Mouse (Mus musculus) CD4-positive, CD25-positive, alpha-beta regulatory T cell, adult 4 months (primary cell): ENCODE data around the gene H2-Q6. TPM values are rescaled to one million over a fixed set of nuclear protein-coding genes. Genes with fewer than 3 reads are reported as not detected.
"Not testable (repeated sequence)": the region's sequence is repeated elsewhere in the genome, so short reads cannot be mapped to it uniquely, and the experiment has no call there.

ENCODE experiments used
- ATAC-seq: one replicate; pipeline ENCODE4 v1.8.0; 2017
- polyA plus RNA-seq, 2 experiments: library from polyadenylated mRNA; unstranded; fragments of 100-300 nt; shearing (Covaris generic); gene quantifications; one replicate each; pipeline ENCODE4 v1.2.1; 2017

The H2-Q6 gene
- 100 to 1,000 TPM; 488 to 605 TPM for polyA plus RNA-seq

DNA sequence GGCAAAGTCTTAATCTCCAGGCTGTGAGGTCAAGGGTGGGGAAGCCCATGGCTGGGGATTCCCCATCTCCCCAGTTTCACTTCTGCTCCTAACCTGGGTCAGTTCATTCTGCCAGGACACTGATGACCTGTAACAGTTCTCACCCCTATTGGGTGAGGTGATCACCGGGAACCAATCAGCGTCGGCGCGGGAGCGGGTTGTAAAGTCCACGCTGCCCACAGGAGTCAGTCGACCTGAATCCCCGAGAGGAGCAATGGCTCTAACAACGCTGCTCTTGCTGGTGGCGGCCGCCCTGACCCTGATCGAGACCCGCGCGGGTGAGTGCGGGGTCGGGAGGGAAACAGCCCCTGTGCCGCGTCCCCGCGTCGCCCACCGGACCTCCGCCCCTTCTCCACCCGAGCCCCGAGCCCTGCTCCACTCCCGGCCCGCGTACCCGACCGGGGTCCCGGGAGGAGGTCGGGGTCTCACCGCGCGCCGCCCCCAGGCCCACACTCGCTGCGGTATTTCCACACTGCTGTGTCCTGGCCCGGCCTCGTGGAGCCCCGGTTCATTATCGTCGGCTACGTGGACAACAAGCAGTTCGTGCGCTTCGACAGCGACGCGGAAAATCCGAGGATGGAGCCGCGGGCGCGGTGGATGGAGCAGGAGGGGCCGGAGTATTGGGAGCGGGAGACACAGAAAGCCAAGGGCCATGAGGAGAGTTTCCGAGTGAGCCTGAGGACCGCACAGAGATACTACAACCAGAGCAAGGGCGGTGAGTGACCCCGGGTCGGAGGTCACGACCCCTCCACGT lies at the start of gene H2-Q6:
TSS of gene H2-Q6 (plus strand) at position 227 of the 793 bp plus-strand sequence.
- ATAC-seq, result peak; percentile 92

DNA sequence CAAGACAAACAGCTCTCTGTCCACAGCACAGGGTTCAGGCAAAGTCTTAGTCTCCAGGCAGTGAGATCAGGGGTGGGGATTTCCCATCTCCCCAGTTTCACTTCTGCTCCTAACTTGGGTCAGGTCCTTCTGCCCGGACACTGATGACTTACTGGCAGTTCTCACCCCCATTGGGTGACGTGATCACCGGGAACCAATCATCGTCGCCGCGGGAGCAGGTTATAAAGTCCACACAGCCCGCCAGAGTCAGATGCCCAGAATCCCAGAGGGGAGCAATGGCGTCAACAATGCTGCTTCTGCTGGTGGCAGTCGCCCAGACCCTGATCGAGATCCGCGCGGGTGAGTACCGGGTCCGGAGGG lies 45.3 kb upstream of the H2-Q6 start, which contains the start of gene H2-Q4:
TSS of gene H2-Q4 (plus strand) at position 249 of the 360 bp plus-strand sequence.
- peak; percentile 93 for ATAC-seq

DNA sequence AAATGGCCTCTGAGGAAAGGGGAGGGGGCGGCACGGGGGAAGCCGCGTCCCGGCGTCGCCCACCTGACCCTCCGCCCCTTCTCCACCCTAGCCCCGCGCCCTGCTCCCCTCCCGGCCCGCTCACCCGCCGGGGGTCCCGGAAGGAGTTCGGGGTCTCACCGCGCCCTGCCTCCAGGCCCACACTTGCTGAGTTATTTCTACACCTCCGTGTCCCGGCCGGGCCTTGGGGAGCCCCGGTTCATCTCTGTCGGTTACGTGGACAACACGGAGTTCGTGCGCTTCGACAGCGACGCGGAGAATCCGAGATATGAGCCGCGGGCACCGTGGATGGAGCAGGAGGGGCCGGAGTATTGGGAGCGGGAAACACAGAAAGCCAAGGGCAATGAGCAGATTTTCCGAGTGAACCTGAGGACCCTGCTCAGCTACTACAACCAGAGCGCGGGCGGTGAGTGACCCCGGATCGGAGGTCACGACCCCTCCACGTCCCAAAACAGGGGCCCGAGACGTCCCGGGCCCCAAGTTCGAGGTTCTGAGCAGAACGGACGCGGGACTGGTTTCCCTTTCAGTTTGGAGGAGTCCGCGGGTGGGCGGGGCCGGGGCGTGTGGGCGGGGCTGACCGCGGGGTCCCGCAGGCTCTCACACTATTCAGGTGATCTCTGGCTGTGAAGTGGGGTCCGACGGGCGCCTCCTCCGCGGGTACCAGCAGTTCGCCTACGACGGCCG lies 44.8 kb upstream of the H2-Q6 start:
- ATAC-seq, result peak; percentile 29

DNA sequence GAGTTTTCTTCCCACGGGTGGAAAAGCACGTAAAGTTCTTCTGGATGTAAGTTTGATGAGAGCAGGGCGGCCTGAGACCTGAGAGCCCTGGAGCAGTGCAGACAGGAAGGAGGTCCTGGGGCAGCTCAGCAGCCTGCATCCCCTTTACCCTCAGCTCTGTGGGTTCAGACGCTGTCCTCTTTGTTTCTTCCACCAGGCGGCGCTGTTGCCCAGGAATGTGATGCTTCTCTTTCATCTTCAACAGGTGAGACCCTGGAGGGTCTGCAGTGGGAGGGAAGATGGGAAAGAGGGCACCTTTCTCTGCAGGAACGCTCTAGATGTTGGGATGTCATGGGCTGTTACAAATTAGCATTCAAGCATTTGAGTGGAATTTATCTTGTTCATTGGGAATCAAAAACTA lies 34.9 kb upstream of the H2-Q6 start:
- ATAC-seq, result not testable (repeated sequence)

DNA sequence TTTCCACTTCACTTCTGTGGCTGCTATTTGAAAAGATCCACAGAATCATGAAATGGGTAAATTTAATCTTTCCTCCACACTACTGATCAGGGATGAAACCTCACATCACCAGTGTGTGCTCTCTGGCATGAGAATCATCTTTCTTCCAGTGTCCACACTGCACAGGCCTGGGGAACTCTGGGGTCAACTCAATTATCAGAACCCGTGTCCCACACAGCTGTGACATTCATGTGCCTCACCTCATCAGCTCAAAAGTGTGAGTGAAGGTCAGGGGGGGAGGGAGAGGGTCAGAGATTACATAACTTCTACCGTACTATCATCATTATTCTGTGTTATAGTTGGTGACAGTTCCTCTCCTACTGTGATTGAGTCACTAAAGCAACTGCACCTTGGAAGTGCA lies 32.0 kb upstream of the H2-Q6 start:
- not testable (repeated sequence) for ATAC-seq

DNA sequence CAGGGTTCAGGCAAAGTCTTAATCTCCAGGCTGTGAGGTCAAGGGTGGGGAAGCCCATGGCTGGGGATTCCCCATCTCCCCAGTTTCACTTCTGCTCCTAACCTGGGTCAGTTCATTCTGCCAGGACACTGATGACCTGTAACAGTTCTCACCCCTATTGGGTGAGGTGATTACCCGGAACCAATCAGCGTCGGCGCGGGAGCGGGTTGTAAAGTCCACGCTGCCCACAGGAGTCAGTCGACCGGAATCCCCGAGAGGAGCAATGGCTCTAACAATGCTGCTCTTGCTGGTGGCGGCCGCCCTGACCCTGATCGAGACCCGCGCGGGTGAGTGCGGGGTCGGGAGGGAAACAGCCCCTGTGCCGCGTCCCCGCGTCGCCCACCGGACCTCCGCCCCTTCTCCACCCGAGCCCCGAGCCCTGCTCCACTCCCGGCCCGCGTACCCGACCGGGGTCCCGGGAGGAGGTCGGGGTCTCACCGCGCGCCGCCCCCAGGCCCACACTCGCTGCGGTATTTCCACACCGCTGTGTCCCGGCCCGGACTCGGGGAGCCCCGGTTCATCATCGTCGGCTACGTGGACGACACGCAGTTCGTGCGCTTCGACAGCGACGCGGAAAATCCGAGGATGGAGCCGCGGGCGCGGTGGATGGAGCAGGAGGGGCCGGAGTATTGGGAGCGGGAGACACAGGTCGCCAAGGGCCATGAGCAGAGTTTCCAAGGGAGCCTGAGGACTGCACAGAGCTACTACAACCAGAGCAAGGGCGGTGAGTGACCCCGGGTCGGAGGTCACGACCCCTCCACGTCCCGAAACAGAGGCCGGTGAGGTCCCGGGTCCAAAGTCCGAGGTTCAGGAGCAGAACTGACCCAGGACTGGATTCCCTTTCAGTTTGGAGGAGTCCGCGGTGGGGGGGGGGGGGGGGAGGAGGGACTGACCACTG lies 30.5 kb upstream of the H2-Q6 start:
- ATAC-seq, result peak; percentile 96

DNA sequence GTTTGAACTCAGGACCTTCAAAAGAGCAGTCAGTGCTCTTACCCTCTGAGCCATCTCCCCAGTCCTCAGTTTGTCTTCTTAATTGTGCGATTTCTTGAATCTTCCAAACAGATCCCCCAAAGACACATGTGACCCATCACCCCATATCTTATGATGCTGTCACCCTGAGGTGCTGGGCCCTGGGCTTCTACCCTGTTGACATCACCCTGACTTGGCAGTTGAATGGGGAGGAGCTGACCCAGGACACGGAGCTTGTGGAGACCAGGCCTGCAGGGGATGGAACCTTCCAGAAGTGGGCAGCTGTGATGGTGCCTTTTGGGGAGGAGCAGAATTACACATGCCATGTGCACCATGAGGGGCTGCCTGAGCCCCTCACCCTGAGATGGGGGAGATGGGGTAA lies 27.7 kb upstream of the H2-Q6 start:
- ATAC-seq, result not testable (repeated sequence)

DNA sequence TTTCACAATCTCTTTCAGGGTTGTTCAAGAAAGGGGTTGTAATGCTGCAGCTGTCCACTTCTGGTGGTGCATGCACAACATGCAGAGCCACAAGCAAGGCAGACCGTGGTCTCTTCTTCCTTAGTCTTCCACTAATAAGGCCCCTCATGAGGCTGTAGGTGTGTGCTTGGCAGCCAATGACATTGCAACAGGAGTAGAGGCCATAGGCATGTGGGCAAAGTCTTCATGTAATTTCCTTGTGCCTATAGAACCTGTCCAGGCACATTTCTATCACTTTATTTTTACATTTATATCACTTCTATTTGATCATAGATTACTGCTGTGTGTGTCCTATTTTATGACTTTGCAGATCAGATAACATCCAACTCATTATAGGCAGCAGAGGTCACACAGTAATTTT lies 11.6 kb upstream of the H2-Q6 start:
- ATAC-seq, result not testable (repeated sequence)

DNA sequence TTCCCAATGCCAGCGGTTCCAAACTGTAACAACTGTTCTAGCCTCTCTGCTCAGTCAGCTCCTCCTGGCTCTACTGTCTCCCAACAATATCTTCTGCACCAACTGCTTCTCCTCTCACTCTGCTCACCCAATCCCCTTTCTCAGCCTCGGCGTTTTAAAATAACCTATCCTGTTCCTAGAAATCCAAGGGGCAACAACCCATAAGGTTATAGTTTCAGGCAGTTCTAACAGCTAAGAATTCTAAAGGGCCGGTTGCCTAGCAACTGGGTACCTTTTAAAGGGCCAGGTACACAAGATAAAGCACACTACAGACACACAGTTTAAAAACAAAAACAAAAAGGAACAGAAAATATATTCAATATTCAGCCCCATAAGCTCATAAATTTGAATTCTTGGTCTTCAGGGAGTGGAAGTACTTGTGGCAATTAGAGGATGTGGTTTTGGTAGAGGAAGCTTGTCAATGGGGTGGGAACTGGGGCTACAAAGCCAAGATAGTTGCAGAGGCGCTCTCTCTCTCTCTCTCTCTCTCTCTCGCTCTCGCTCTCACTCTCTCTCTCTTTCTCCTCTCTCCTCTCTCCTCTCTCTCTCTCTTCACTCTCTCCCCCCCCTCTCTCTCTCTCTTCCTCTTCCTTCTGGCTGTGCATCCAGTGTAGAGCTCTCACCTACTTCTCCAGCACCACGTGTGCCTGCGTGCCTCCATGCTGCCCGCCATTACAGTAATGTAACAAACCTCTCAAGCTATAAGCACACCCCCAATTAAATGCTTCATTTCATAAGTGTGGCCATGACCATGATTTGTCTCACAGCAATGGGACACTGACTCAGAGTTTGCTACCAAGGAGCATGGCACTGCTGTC lies 9.1 kb upstream of the H2-Q6 start:
- ATAC-seq, result peak; percentile 94

DNA sequence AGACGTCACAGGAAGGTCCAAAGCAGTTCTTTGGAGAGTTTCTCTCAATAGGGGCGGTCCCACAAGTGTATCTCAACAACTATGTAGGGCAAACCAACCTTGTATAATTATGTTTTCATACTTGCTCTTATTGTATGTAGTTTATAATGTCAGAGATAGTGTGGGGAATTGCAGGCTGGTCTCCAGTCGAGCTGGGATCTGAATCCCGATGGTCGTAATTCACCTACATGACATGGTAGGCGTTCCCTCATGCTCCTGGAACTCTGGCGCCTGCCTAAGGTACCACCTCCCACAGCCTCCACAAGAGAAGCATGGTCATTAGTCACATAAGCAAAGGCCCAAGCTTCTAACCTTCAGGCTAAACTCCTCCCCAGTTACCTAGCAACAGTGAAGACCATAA lies 5.9 kb upstream of the H2-Q6 start:
- no peak for ATAC-seq

DNA sequence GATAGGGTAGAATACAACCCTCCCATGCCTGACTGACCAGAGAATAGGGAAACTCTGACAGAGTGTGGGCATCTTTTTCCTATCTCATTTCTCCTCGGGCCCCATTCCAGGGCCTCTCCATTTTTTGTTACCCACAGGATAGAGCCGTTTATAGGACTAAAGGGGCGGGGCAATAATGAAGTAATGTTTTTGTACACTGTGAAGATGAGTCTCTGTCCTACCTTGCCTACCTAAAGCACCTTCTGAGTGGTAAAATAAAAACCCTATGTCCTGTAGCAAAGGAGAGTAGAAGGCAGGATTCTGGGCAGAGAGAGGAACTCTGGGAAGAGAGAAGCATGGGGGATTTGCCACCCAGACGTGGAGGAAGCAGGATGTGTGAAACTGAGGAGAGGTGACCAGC lies 5.1 kb upstream of the H2-Q6 start:
- not testable (repeated sequence) for ATAC-seq

DNA sequence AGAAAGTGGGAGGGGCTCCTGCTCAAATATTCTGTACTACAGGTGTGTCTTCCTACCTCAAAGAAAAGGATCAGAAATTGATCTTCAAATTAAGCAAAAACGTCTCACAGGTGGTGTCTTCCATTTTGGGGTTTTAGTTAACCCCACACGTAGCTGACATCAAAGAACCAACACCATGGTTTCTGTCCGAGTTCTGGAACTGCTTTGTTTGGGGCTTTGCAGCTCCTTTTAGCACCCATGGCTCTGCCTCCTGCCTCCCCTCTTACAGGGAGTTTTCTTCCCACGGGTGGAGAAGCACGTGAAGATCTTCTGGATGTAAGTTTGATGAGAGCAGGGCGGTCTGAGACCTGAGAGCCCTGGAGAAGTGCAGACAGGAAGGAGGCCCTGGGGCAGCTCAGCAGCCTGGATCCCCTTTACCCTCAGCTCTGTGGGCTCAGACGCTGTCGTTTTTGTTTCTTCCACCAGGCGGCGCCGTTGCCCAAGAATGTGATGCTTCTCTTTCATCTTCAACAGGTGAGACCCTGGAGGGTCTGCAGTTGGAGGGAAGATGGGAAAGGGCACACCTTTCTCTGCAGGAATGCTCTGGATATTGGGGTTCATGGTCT lies 4.3 kb upstream of the H2-Q6 start:
- ATAC-seq, result not testable (repeated sequence)

DNA sequence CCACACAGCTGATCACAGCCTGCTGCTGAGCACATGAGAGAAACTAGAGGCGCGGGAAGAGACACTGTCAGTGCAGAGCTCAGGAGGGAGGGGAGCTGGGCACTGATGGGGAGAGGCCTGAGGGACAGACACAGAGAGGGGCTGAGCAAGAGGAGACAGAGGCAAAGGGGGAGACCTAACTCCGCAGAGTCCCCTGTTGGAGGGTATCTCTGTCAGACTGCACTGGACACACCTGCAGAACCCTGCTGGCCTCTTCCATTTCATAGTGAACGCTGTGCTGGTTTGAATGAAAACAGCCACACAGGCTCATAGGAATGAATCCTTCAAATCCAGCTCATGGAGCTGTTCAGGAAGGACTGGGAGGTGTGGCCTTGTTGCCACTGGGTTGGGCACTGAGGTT lies 3.3 kb upstream of the H2-Q6 start:
- ATAC-seq, result not testable (repeated sequence)

DNA sequence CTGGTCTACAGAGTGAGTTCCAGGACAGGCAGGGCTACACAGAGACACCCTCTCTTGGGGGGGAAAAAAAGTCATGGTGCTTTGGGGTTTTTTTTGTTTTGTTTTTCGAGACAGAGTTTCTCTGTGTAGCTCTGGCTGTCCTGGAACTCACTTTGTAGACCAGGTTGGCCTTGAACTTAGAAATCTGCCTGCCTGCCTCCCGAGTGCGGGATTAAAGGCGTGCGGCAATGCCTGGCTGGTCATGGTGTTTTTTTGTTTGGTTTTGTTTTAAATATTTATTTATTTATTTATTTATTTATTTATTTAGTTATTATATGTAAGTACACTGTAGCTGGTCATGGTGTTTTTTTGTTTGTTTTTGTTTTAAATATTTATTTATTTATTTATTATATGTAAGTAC lies 2.3 kb upstream of the H2-Q6 start:
- not testable (repeated sequence) for ATAC-seq

DNA sequence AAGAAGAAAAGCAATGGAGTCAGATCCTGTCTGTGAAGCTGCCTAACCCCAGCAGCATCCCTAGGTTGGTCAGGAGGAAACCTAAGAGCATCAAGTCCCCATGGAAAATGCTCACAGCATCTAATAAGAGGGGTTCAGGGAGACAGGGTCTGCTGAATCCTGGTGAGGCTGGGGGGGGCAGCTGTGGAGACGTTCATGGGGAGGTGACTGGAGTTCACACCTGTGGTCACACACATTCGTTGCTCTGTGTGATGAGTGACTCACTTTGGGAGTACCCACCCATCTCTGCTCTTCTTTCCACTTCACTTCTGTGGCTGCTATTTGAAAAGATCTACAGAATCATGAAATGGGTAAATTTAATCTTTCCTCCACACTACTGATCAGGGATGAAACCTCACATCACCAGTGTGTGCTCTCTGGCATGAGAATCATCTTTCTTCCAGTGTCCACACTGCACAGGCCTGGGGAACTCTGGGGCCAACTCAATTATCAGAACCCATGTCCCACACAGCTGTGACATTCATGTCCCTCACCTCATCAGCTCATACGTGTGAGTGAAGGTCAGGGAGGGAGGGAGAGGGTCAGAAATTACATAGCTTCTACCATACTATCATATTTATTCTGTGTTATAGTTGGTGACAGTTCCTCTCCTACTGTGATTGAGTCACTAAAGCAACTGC lies 1.4 kb upstream of the H2-Q6 start:
- not testable (repeated sequence) for ATAC-seq

DNA sequence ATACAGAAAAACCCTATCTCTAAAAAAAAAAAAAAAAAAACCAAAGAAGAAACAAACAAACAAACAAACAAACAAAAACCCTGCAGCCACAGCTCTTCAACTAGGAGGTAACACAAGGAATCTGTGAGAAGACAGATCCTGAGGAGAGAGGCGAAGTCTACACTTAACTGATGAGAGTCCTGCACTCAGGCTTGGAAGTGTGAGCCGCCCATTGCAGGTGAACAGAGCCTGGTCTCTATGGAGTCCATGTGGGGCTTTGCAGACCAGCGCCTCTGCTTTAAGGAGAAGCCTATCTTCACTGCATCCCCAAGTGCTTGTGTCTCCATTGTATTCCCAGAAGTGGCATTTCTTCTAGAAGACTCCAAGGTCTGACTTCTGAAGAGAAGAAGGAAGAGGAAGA lies 544 bp upstream of the H2-Q6 start:
- ATAC-seq, result peak; percentile 4

DNA sequence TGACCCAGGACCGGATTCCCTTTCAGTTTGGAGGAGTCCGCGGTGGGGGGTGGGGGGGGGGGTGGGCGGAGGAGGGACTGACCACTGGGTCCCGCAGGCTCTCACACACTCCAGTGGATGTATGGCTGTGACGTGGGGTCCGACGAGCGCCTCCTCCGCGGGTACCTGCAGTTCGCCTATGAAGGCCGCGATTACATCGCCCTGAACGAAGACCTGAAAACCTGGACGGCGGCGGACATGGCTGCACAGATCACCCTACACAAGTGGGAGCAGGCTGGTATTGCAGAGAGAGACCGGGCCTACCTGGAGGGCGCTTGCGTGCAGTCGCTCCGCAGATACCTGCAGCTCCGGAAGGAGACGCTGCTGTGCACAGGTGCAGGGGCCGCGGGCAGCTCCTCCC lies 824 bp downstream of the H2-Q6 start:
- peak; percentile 12 for ATAC-seq

DNA sequence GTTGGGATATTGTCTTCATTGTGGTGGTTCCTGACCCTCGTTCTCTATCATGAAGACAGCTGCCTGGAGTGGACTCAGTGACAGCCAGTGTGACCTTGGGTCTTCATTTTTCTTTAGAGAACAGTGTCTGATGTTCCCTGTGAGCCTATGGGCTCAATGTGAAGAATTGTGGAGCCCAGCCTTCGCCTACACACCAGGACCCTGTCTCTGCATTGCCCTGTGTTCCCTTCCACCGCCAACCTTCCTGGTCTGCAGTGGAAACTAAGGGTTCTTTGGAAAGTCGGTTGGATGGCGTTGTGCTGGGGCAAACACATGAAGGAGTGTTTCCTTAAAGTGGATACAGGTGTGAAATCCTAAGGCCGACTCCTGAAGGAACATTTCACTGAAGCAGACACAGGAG lies 4.2 kb downstream of the H2-Q6 start:
- not testable (repeated sequence) for ATAC-seq

DNA sequence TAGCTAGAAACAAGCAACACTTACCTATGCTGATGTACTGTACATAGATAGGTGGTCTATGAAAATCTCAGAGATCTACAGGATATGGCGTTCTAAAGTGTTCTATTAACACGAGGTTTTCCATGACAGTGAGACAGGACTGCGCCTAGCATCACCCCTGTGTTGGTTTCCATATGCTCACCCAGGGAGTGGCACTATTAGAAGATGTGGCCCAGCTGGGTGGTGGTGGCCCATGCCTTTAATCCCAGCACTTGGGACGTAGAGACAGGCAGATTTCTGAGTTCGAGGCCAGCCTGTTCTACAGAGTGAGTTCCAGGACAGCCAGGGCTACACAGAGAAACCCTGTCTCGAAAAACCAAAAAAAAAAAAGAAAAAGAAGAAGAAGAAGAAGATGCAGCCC lies 6.0 kb downstream of the H2-Q6 start:
- ATAC-seq, result not testable (repeated sequence)

DNA sequence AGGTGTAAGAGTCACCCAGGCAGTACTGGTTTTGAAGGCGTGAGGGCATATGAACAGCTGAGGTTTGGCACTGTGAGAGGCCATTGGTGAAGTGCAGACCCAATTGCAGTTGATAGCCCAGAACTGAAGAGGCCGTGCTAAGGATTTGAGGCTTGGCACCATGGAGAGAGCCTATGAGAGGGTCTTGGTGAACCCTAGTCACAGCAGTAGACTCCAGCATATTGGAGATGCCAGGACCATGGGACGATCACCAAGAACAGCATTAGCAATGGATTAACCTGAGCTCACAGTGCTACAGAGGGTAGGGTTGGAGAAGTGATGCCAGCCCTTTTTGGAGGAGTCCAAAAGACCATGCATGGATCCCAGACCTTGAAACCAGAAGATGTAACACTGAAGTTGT lies 7.5 kb downstream of the H2-Q6 start:
- not testable (repeated sequence) for ATAC-seq

DNA sequence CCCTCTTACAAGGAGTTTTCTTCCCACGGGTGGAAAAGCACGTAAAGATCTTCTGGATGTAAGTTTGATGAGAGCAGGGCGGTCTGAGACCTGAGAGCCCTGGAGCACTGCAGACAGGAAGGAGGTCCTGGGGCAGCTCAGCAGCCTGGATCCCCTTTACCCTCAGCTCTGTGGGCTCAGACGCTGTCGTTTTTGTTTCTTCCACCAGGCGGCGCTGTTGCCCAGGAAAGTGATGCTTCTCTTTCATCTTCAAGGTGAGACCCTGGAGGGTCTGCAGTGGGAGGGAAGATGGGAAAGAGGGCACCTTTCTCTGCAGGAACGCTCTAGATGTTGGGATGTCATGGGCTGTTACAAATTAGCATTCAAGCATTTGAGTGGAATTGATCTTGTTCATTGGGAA lies 10.2 kb downstream of the H2-Q6 start:
- not testable (repeated sequence) for ATAC-seq
